ENCODE assay signal across 16 mouse cellular contexts in the genomic region with DNA sequence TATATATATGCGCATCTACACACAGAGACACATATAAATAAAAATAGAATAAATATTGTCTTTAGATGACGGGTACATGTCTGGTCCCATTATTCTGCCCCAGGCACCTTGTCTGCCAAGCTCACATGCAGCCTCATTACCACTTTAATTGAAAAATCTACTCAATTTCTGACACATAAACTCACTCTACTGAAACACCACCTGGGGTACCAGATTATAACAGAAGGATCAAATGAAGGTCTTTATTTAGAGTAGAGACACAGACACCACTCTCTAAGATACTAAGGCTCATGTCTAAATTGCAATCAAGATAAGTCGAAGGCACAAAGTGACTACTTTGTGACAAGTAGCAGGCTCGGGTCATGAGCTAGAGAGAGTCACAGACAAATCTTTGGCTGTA.
"Had no signal": no experiment of that assay in that cellular context is flagged by ENCODE, and none has a peak within 500 bp of the region (broad histone marks: within the 10 kb centered on the region; RNA-seq: fewer than 3 reads in every experiment).

No protein-coding gene starts in this region.

- DNase-seq: lung, adult 18-20 months; lung, embryonic 14.5 days; lung, postnatal 10 days; lung, postnatal 4 days; midbrain, embryonic 14.5 days; right cerebral cortex, postnatal 14 days; thymus, adult 2 months; thymus, postnatal 25 days; thymus, postnatal 4 days had no signal

- H3K27me3 ChIP-seq: midbrain, embryonic 12.5 days; stomach, embryonic 15.5 days had no signal

- ATAC-seq: midbrain, embryonic 16.5 days had no signal

- H3K4me3 ChIP-seq: midbrain, embryonic 10.5 days; midbrain, embryonic 12.5 days; myocyte; stomach, embryonic 15.5 days had no signal

- H3K4me1 ChIP-seq: midbrain, embryonic 10.5 days; midbrain, embryonic 12.5 days; stomach, embryonic 15.5 days had no signal

- H3K4me2 ChIP-seq: lung, embryonic 14.5 days; midbrain, embryonic 12.5 days; stomach, embryonic 15.5 days had no signal

- H3K27ac ChIP-seq: liver, embryonic 14.5 days; midbrain, embryonic 10.5 days; midbrain, embryonic 12.5 days; stomach, embryonic 15.5 days; stomach, postnatal 0 days had no signal

- H3K36me3 ChIP-seq: midbrain, embryonic 10.5 days; midbrain, embryonic 12.5 days; stomach, embryonic 15.5 days had no signal

- H3K9ac ChIP-seq: liver, embryonic 14.5 days; lung, embryonic 14.5 days; midbrain, embryonic 12.5 days; stomach, embryonic 15.5 days had no signal

- H3K9me3 ChIP-seq: midbrain, embryonic 10.5 days; midbrain, embryonic 12.5 days; stomach, embryonic 15.5 days had no signal
